Mouse (Mus musculus): ENCODE data around the gene Tal1. TPM values are rescaled to one million over a fixed set of nuclear protein-coding genes. Genes with fewer than 3 reads are reported as not detected.

The Tal1 gene
- 1.6 TPM for polyA plus RNA-seq (2014; fragmentation: Illumina TruSeq; extraction: RNeasy Lipid Tissue Mini Kit (QIAGEN cat#74804); ENCODE audit: low read depth, low replicate concordance)

GRCm38 (mm10) chr4:115056371-115056920, at the start of gene Tal1:
Gene Tal1 (plus strand): TSS chr4:115056426.

GRCm38 (mm10) chr4:115088611-115089338, 32.5 kb downstream of the Tal1 start, which contains the start of gene Pdzk1ip1:
Gene Pdzk1ip1 (plus strand): TSS chr4:115088708.

Other genes starting within 250 kb of the Tal1 start
- gene Gm12830, start 234.7 kb upstream of the Tal1 start, polyA plus RNA-seq (2014; fragmentation: Illumina TruSeq; extraction: RNeasy Lipid Tissue Mini Kit (QIAGEN cat#74804); ENCODE audit: low read depth, low replicate concordance): not detected
- 0.37 TPM for gene Foxd2, start 147.6 kb upstream of the Tal1 start, polyA plus RNA-seq (2014; fragmentation: Illumina TruSeq; extraction: RNeasy Lipid Tissue Mini Kit (QIAGEN cat#74804); ENCODE audit: low read depth, low replicate concordance)
- gene Foxe3, start 130.4 kb upstream of the Tal1 start, polyA plus RNA-seq (2014; fragmentation: Illumina TruSeq; extraction: RNeasy Lipid Tissue Mini Kit (QIAGEN cat#74804); ENCODE audit: low read depth, low replicate concordance): not detected
- gene Cmpk1, start 69.2 kb upstream of the Tal1 start, polyA plus RNA-seq (2014; fragmentation: Illumina TruSeq; extraction: RNeasy Lipid Tissue Mini Kit (QIAGEN cat#74804); ENCODE audit: low read depth, low replicate concordance): 64.3 TPM
- 0.77 TPM for gene Stil, start 56.3 kb upstream of the Tal1 start, polyA plus RNA-seq (2014; fragmentation: Illumina TruSeq; extraction: RNeasy Lipid Tissue Mini Kit (QIAGEN cat#74804); ENCODE audit: low read depth, low replicate concordance)
- gene Pdzk1ip1, start 32.3 kb downstream of the Tal1 start, polyA plus RNA-seq (2014; fragmentation: Illumina TruSeq; extraction: RNeasy Lipid Tissue Mini Kit (QIAGEN cat#74804); ENCODE audit: low read depth, low replicate concordance): 117 TPM
- gene Cyp4x1, start 77.9 kb downstream of the Tal1 start, polyA plus RNA-seq (2014; fragmentation: Illumina TruSeq; extraction: RNeasy Lipid Tissue Mini Kit (QIAGEN cat#74804); ENCODE audit: low read depth, low replicate concordance): 0.42 TPM
- not detected for gene Cyp4a29, start 185.7 kb downstream of the Tal1 start, polyA plus RNA-seq (2014; fragmentation: Illumina TruSeq; extraction: RNeasy Lipid Tissue Mini Kit (QIAGEN cat#74804); ENCODE audit: low read depth, low replicate concordance)
- gene Cyp4a12a, start 242.6 kb downstream of the Tal1 start, polyA plus RNA-seq (2014; fragmentation: Illumina TruSeq; extraction: RNeasy Lipid Tissue Mini Kit (QIAGEN cat#74804); ENCODE audit: low read depth, low replicate concordance): 5.2 TPM